Mouse (Mus musculus): ENCODE results near the gene Hspg2.
A peak's percentile ranks its signal among the peaks of the same experiment; 100 is the strongest.

Gene Hspg2

DNA sequence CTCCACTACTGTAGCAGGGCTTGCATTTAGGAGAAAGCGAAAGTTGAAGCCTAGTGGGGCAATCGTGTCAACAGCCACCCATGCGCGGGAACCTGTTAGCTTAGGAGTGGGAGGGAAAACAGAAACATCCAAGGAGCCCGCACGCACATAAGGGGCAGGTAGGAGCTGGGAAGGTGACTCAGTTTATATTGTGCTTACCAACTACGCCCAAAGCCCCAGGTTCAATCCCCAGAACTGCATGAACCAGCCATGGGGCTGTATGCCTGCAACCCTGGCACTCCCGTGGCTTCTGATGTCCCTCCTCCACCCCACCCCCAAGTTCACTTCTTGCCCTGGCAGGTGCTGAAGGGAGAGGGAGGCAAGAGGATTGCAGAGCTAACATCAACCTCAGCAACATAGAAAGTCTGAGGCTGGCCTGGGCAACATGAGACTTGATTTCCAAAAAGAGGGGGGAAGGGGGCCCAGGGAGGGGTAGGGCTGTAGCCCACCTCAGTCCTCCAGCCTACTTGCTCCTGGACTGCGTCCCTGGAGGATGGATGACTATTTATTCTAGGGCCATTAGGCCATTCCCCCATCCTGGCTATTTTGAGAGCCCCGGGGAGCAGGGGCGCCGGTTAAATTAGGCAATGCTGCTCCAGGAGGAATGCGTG is 12.9 kb downstream of the Hspg2 start:
- DNase-seq, result no peak

DNA sequence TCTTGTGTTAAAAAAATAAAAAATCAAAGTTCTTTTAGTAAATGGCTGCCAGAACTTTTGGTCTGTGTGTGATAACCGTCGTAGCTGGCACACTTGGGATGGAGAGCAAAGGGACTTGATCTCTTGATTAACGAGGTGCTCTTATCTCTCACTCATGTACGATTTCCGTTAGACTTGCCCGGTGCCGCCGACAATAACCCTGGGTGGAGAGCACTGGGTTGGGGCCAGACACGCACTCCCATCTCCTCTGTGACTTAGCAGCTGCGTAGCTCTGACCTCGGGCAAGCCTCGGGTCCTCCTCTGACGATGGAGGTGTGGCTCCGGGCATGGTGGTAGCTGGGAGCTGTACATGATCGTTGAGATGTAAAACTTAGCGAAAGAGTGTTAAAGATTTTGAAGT is 15.3 kb downstream of the Hspg2 start:
- DNase-seq, result peak; percentile 70

DNA sequence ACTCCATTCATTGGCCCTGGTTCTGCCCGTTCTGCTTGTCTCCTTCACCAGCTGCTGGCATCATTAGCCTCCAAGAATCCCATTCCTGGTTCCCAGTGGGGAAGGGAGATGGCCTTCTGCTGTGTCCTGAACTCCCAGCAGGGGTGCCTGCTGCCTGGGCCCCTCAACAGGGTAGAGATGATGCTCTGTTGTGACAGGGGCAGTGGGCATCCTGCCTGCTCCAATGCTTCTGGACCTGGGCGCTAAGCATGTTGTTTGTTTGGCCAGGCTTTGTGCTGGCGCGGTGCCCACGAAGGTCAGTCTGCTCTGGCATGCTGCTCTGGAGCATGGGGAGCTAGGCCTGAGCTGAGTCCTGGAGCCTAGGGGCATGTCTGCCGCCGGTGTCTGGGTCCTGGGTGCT is 16.0 kb downstream of the Hspg2 start:
- peak; percentile 84 to 90 for DNase-seq

DNA sequence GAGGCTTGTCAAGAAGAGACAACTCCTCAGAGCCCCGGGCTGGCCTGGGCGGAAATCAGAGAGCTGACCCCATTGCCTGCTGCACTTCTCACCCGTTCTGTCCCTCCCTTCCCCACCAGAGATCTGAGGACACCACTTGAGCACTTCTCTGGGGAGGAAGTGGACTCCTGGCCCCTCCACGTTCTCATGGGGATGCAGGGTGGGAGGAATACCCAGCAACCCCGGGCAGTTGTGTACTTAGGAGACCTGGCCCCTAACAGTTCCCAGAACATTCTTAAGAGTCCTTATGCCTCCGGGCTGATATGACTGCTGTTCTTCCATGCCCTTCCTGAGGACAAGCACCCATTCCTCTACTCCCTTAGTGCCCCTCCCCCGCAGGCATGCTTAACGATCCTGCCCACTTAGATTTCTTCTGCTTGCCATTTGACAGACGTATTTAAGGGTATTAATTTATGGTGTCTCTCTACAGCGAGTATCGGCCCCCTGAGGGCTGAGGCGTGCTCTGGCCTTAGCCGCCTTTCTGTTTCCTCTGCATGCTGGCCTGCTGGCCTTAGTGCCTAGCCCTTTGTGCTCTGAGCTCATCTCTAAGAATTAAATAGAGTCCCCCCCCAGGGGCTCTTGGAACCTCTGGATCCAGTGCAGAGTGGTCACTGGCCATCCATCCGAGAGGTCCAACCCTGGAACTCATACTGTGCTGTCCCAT is 16.8 kb downstream of the Hspg2 start:
- no peak for DNase-seq

DNA sequence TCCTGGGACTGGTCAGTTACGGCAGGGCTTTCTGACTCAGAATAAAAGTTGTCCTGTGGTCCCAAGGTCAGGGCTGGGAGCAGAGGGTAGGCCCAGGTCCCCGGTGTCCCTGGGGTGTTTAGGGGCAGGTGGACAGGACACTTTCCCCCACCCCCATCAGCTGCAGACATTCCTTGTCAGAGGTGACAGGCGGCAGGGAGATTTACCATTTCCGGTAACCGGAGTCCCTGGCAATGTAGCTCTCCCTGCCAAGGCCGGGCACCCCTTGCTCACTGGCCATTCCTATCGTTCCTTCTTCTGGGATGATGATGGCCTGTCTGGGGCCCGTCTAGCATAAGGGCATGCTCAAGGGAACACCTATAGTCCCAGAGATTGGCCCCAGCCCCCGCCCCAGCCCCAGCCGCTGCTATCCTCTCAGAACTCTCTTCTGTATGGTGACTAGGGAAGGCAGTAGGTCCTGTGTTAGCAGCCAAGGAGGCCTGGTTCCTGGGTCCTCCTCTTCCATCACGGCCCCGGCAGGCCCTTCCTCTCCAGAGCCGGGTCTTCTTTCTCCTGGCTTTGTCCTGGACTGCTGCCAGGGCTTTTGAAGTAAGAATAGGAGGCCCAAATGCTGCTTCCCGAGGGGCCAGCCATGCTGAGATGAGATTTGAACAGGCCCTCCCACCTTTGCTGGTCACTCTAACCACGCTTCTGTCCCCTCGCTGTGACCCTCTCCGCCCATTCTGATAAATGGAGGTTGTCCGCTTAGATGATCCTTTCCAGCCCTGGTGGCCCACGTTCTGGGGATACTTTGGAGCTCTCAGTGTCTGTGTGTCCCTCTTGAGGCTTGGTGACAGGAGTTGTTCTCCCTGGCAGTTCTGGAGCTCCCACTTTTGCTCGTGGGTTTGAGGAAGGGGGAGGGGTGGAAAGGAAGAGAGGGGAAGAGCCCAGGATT is 17.8 kb downstream of the Hspg2 start:
- peak; percentile 50 to 66 for DNase-seq

DNA sequence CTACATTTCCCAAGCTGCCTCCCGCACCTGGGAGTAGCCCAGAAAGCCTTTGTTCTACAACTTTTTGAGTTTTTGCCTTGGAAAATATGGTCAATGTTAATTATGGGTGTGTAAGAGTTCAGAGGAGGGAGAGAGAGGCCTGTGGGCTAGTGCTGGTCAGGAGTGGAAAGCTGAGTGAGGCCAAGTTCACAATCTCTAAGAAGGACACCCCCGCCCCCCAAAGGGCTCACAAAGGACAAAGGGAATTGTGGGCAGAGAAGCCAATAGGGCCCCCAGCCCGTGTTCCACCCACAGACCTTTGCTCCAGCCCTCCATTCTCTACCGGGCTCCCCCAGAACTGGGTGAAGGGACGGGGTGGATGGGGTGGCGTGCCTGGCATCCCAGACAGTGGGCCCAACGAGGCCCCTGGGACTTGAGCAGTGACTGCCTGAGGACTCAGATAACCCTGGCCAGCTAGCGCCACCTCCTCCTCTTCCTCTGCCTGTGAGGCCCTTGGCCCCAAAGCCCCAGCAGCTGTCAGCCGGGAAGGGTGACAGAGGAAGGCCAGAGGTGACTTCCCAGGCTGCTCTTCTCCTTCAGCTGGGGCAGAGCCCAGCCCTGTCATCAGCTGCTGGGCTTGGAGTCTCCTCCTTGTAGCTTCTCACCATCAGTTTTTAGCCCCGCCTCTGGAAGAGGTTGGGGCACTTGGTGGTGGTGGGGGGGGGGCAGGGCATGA is 18.9 kb downstream of the Hspg2 start:
- peak; percentile 80 to 82 for DNase-seq

DNA sequence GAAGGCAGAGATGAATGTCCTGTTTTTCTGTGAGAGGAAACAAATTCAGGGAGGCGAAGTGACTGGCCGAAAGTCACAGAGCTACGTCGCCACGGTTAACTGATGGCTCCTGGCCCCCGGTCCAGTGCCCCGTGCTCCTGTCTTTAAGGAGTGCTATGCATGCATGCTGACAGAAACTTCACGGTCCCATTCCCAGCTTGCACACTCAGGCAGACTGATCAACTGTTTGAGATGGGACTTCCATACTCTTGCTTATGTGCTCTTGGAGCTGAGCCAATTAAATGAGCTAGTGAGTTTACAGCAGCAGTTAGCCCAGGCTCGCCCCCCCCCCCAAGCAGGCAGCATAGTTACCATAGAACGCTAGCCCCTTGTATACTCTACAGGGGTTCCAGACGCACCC is 19.5 kb downstream of the Hspg2 start:
- DNase-seq, result no peak

DNA sequence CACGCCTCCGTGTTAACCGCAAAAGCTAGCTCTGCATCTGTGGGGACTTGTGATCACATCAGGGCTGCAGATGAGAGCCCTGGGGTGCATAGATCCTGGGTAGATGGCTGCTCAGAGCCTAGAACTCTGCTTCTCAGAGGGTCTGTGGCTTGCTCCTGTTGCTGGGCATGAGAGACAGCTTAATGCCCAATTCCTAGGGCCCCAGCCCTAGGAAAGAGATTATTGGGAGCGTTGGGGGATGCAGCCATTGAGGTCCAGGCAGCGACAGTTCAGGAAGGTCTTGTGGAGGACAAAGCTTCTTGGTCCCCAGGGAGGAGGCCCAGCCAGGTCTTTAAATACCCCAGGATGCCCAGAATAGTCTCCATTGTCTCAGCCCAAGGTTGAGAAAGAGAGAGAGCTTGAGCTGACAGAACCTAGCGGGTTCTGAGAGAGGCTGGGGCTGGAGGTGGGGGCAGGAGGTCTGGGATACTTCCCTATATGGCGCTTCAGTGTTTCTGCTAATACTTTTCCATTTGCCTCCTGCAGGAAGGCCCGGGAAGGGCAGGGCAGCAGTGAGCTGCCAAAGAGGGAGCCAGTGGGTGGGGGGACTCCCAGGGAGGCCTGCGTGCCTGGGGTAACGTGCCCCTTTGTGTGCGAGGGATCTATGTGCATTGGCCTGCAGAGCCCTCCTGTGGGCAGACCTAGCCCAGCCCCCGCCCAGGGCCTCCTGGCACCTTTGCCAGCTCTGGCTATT is 20.2 kb downstream of the Hspg2 start:
- DNase-seq, result peak; percentile 74 to 76

DNA sequence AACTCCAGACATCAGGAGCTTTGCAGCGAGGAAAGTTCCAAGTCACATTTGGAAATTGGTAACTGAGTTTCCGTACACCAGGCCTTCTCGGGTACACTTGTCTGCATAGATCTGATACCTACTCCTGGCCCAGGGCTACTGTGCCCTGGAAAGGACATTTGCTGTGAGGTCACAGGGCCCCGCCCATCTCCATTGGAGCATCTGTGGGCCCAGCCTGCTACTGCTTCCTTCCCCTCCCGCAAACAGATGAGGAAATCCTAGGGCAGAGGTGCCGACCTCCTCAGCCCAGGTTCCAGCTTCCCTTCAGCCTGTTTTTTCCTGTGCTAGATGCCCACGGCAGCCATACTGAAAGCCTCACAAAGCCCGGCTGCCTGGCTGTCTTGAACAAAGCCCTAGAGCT is 21.4 kb downstream of the Hspg2 start:
- DNase-seq, result peak; percentile 81 to 82

DNA sequence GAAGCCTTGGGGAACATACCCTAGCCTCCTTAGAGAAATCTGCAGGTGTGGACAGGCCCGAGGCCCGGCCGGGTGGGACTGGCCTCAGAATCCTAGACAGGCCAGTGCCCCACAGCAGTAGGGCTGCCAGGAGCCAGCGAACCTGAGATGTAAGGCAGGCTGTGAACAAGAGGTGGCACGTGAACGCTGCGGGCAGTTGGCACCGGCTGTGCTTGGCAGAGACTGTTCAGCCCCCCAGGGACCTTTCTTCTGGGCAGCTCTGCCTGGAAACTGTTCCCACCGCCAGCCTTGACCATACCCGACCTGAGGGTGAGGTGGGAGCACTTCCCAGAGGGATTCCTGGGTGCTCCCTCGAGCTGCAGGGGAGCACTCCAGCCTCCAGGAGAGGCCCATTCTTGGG is 24.0 kb downstream of the Hspg2 start:
- no peak for DNase-seq

DNA sequence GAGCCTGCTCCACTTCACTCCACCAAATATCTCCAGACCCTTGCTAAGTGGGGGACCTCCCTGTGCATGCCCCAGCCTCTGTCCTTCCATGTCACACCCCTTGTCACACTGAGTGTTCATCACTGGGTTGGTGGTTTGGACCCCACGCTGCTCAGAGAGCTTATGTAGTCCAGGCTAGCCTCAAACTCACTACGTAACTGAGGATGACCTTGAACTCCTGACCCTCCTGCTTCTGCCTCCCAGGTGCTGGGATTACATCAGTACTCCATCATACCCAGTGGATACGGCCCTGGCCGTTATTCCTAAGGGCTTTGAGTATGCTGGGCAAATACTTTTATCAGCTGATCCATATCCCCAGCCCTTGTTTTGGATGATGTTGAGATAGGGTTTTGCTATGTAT is 24.6 kb downstream of the Hspg2 start:
- no peak for DNase-seq

DNA sequence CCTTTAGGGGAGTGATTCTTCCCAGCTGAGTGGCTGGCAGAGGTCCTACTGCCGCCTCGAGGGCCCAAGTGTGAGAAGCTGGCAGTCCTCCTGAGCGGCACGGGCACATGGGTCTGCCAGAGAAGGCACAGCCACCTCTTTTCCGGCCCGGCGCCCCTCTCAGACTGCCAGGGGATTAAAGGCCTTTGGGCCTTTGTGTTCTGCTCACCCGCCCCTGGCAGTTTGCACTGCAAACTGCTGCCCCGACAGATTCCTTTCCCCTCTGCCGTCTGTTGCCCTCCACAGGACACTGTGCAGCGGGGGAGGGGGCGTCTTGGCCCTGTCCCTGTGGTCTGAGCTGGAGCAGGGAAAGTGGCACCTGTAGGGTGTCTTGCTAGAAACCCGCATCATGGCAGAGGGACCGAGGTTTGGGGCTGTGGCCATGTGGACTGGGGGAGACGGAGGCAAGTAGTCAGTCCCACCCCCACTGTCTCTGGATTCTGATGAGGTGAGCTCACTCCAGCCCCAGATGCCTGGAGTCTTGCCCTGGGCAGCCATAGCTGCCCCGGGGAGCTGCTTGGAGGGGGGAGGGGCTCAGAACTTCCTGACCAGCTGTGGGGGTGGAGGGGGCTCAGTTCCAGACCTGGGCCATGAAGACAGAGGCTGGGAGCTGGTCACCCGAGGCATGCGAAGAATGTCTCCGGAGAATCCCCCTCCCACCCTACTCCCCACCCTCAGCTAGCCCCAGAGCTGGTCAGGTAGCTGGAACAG is 26.4 kb downstream of the Hspg2 start:
- DNase-seq, result peak in 1 of 2 experiments; percentile 53

DNA sequence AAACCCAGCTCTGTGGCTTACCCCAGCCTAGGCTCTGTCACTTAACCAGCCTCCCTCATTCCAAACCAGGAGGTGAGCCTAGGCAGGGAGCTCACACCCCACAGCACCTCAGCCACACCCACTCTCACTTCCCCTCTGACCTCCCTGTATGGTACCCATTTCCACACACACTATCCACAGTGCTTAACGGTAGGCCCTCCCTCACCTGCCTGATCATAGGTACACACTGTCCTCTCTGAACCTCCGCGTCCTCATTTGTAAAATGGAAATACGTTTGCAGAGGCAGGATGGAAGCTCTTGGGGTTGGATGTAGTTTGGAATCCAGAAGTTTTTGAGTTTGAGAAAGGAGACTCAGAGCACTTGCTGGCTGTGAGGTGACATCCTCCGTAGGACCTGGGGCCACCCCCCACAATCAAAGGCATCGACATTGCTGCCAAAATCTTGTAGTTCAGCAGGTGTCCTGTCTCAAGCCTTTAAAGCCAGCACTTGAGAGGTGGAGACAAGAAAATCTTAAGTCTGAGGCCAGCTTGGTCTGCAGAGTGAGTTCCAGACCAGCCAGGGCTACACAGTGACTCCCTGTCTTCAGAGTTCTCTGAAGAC is 27.0 kb downstream of the Hspg2 start:
- no peak for DNase-seq

DNA sequence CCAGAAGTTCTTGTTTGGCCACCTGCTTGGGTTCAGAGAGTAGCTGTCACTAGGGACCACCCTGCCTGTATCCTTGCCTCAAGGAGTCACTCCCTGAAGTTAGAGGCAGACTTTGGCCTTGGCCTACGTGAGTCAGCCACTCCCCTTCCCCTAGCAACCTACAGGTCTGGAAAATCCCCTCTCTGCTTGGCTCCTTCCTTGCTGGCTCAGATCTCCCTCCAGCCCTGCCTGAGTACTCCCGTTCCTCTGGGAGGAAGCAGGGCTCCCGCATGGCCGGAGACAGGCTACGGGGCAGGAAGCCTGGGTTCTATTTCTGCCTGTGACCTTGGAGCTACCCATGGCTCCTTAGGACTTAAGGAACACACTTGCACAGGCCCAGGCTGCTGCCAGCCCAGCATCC is 28.8 kb downstream of the Hspg2 start:
- peak; percentile 70 to 81 for DNase-seq

DNA sequence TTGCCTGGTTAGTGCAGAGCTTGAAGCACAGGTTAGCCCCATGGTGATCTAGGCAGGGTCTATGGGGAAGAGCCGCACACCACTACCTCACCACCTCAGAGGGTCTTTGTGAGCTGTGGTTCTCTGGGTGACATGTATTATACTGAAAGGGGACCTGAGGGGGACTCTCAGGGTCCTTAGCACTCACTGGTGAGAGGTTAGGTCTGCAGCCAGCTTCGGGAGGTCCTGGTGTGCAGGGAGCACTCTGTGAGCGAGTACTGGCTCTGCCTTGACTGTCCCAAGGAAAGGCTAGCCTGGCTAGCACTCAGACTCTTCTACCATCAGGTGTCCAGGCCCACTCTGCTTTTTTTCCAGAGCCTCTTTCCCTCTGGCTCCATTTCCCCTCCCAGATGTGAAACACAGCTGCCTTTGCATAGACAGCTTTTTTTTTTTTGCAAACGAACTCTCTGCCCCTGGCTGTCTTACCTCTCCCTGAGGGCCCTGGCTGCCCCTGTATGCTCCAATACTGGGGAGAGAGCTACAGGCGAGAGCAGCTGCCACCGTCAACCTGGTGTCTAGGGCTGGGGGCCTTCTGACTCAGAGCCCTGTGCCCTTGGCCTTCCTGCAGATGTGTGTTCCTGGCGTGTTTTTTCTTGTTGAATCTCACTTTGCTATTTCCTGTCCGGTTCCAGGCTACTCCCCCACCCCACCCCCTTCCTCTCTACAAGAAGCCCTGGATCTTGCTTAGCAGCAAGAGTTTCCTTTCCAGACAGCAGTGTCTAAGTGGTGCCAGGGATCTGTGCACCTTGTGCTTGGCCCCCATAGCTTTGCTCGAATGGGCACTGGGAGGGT is 29.5 kb downstream of the Hspg2 start:
- DNase-seq, result peak; percentile 76 to 85

DNA sequence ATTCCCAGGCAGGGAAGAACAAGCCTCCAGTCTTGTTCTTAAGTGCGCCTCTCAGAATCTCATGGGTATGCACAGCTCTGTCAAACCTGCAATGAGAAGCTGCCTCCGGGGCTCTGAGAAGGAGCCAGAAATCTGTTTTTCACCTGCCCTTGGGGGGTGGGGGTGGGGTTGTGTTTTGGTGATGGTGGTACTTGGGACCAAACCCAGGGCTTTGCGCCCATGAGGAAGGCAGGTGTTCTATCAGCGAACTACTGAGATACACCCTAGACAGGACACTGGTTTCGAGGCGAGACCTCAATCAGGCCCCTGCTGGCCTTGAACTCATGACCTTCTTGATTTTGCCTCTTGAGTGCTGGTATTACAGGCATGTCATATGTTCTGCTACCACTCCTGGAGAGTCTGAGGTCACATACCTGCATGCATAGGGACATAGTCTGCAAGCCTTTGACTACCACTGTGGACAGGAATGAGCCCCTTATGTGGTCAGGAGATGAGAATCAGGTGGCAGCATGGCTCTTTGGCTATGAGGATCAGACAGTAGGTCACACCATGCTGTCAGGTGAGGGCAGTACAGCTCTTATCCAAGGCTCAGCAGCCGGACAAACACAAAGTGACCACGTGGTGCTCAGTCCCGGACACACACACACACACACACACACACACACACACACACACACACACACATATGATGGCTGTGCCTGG is 30.5 kb downstream of the Hspg2 start:
- no peak for DNase-seq

DNA sequence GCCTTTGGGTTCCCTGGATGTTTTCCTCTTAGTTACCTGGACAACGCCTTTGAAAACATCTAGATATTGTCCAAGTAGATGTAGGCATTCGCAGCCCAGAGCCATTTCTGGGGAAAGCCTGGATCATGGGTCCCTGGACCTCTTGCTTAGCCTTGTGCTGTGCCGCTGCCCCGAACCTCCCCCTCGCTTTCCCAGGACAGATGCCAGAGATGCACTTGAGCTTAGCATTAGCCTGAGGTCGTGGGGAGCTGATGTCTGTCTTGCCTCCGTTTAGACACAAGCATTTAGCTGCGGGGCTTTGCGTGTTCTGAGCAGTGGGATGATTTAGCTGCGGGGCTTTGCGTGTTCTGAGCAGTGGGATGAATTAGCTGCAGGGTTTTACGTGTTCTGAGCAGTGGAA is 31.6 kb downstream of the Hspg2 start:
- no peak for DNase-seq

DNA sequence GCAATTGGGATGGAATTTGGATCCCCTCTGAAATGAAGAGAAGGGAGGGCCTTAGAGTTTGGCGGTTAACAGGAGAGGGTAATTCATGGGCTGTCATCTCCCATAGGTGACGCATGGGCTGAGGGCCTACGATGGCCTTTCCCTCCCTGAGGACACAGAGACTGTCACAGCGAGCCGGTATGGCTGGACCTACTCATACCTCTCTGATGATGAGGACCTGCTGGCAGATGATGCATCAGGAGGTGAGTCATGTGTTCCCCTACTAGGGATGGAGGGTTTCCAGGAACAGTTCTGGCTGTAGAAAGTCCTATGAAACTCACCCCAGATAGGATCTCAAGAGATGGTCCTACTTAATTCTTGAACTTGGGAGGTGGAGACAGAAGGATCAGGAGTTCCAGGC is 32.4 kb downstream of the Hspg2 start:
- no peak for DNase-seq

DNA sequence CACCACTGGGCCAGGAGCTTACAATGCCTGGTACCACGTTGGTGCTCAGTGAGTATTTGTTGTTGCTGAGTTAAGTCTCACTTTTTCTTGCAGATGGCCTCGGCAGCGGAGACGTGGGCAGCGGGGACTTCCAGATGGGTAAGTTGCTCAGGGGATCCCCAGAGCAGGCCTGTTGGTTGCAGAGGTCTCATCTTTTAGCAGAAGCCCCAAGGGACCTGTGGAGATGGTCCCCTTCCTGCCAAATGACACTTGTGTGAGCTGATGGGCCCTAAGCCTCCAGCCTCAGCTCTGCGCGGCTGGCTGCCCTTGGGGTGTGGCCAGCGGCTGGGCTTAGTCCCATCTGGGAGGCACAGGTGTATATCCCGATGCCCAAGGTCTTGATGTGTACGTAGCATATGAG is 33.6 kb downstream of the Hspg2 start:
- DNase-seq, result no peak

Data from kidney, postnatal 36 days (tissue).